Mouse (Mus musculus): ENCODE measurements around the gene Esrrg.

DNA sequence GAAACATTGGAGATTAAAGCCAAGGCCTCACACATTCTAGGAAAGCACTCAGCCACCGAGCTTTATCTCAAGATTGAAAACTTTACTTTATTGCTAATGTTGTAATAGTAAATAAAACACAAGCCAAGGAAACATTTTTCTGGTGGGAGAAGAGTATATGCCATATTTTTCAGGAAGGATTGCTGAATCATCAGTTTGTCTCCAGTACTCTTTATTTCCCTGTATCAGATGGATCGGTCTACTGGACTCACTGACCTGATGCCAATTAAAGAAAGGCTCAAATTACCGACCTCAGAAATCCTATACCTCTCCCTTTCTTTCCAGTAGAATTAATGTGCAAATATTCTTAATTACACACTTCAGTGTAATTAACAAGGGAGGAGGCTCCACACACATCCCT, 4.7 kb downstream of the Esrrg start:
- TF ChIP-seq GATA1 (IDR thresholded peaks at IDR 0.05; ENCODE audit: low read length) (no peak), TAL1 (IDR thresholded peaks at IDR 0.05; ENCODE audit: low read length) (no peak)
